Mouse (Mus musculus) testis, adult 2 months (tissue): ENCODE data around the gene Mrc1. TPM values are rescaled to one million over a fixed set of nuclear protein-coding genes. Genes with fewer than 3 reads are reported as not detected.

Experiments used
- H3K27ac ChIP-seq: fragments of 200-500 bp; 2 replicates; pipeline ENCODE4 v1.5.1; 2012; ENCODE audit warnings: low read depth, low read length; ENCODE audit not compliant: control insufficient read depth, insufficient read depth
- H3K27me3 ChIP-seq: fragments of 200-500 bp; 2 replicates; pipeline ENCODE4 v1.6.1; 2012; ENCODE audit warnings: mild to moderate bottlenecking, low read length, moderate library complexity; ENCODE audit not compliant: control insufficient read depth, insufficient read depth
- H3K36me3 ChIP-seq: fragments of 200-500 bp; 2 replicates; pipeline ENCODE4 v1.6.1; 2012; ENCODE audit warnings: mild to moderate bottlenecking, low read length; ENCODE audit not compliant: control insufficient read depth, insufficient read depth
- H3K4me1 ChIP-seq: fragments of 200-500 bp; 2 replicates; pipeline ENCODE4 v1.6.1; 2012; ENCODE audit warnings: low read length; ENCODE audit not compliant: control insufficient read depth, insufficient read depth
- H3K4me3 ChIP-seq: fragments of 200-500 bp; 2 replicates; pipeline ENCODE4 v1.5.1; 2012; ENCODE audit warnings: low read depth, mild to moderate bottlenecking, low read length, moderate library complexity, mixed read lengths; ENCODE audit not compliant: control insufficient read depth
- CTCF ChIP-seq: fragments of 200-500 bp; IDR thresholded peaks from 2 replicates; pipeline ENCODE4 v1.5.1; 2012; ENCODE audit warnings: low read depth, mild to moderate bottlenecking, inconsistent platforms, low read length, moderate library complexity; ENCODE audit not compliant: control insufficient read depth, insufficient read depth, insufficient replicate concordance
- POLR2A ChIP-seq: fragments of 200-500 bp; IDR thresholded peaks from 2 replicates; pipeline ENCODE4 v1.6.1; 2012; ENCODE audit warnings: low read depth, mild to moderate bottlenecking, inconsistent platforms, low read length, moderate library complexity; ENCODE audit not compliant: control insufficient read depth
- polyA plus RNA-seq: library from polyadenylated mRNA; depleted of rRNA; stranded (reverse); fragments of >200 nt; gene quantifications from 2 replicates; pipeline ENCODE4 v1.2.3, GENCODE M21; 2012

The Mrc1 gene
- polyA plus RNA-seq, 1 experiment, result 5.1 TPM

DNA sequence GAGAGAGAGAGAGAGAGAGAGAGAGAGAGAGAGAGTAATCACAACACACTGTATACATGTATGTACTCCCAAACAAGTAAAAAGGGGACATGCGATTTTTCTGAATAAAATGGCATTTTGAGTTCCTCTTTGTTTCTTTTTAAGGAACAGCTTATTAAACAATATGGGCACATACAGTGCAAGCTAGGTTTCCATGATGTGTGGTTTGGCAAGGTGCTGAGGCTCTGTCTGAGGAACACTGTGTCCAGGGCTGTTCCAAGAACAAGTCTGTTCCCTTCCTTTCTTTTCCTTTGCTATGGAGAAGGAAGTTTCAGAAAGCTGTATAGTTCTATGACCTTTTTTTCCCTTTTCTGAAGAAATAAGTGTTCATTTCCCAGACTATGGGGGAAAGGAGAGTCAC lies 24.9 kb upstream of the Mrc1 start:
- H3K4me1 ChIP-seq, result no peaks in the 10 kb centered on the region; the same call in 1 of the 2 replicates
- no peaks in the 10 kb centered on the region for H3K27me3 ChIP-seq
- H3K36me3 ChIP-seq, result no peaks in the 10 kb centered on the region
- TF ChIP-seq POLR2A (no peak), CTCF (no peak)
- peak overlapping the region; percentile 53; the same call in 1 of the 2 replicates for H3K27ac ChIP-seq
- no peak overlapping the region for H3K4me3 ChIP-seq

DNA sequence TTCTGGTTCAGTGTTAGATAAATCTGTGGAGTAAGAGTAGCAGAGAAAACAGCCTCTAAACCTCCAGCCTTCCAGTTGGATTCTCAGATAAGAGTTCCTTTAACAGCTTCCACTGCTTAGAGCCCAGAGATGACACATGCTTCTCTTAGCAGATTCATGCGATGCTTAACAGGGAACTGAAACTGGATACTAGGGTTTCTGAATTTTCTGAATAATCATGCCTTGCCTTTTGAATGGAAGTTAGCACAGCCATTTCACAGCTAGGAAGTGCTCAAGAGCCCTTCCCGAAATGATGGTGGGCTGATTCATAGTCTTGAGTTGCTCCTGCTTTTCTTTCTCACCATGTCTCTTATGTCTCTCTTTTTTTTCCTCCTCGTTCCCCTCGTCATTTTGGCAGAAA lies 22.4 kb upstream of the Mrc1 start:
- H3K27me3 ChIP-seq, result no peaks in the 10 kb centered on the region
- no peaks in the 10 kb centered on the region; the same call in 1 of the 2 replicates for H3K4me1 ChIP-seq
- TF ChIP-seq CTCF (no peak), POLR2A (no peak)
- no peak overlapping the region for H3K4me3 ChIP-seq
- H3K36me3 ChIP-seq, result no peaks in the 10 kb centered on the region
- H3K27ac ChIP-seq, result no peak overlapping the region

DNA sequence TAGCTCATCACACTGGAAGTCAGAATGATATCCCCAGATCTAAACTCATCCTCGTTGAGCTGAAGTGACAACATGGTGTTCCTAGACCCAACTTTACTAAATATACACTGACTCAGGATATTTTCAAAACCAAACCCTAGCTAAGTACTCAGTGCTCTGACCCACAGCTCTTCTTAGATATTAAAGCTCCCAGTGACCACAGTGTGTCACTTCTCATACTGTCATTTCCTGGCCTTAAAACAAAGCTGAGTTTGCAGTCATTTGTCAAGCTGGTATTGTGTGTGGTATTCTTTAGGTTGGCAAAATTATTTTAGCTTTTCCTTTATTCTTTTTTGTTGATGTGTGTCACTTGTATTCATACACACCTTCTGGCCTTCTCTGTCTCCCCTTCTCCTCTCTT lies 18.5 kb upstream of the Mrc1 start:
- TF ChIP-seq CTCF, result no peak
- TF ChIP-seq POLR2A, result no peak
- H3K27ac ChIP-seq, result no peak overlapping the region
- H3K27me3 ChIP-seq, result no peaks in the 10 kb centered on the region
- H3K36me3 ChIP-seq, result no peaks in the 10 kb centered on the region
- H3K4me1 ChIP-seq, result no peaks in the 10 kb centered on the region
- H3K4me3 ChIP-seq, result no peak overlapping the region

DNA sequence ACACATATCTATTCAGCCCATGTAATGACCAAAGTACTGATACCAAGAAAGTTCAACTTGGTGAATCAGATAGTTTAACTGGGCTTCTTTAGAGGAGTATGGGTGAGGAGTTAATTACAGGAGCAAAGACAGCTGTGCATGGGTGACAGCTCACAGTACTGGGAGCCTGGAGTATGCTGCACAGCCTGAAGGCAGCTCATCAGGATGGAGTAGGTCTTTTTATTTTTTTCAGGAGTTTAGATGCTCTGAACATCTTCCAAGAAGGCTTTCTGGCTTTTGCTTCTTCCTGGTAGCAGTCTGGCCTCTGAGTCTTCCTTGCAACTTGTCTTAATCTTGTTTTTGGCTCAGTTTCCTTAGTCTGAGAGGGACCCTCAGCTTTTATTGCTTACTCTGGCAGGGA lies 17.6 kb upstream of the Mrc1 start:
- no peak for TF ChIP-seq POLR2A
- TF ChIP-seq CTCF, result no peak
- Histone ChIP-seq H3K27ac (no peak overlapping the region), H3K4me1 (no peaks in the 10 kb centered on the region), H3K36me3 (no peaks in the 10 kb centered on the region), H3K4me3 (no peak overlapping the region), H3K27me3 (no peaks in the 10 kb centered on the region)

DNA sequence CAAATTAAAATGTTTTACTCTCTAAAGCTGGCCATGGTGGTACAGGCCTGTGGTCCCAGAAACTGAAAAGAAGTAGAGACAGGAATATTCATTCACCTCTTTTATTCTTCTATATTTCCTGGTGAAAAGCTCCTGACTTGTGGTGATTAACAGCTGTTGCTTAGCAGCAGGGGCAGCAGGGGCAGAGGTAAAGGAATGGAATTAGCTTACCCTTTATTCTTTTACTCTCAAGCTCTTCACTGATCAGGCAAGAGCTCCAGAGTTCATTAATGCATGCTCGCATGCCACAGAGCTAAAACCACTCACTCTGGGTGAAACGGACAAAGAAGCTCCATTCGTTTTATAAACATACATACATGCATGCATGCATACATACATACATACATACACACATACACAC lies 14.4 kb upstream of the Mrc1 start:
- no peak overlapping the region for H3K4me3 ChIP-seq
- H3K36me3 ChIP-seq, result no peaks in the 10 kb centered on the region
- no peaks in the 10 kb centered on the region for H3K27me3 ChIP-seq
- TF ChIP-seq CTCF, result no peak
- TF ChIP-seq POLR2A, result no peak
- H3K27ac ChIP-seq, result no peak overlapping the region
- 0 out of 2 replicates have a peak, but pooled peaks cover 2% of the 10 kb centered on the region for H3K4me1 ChIP-seq

DNA sequence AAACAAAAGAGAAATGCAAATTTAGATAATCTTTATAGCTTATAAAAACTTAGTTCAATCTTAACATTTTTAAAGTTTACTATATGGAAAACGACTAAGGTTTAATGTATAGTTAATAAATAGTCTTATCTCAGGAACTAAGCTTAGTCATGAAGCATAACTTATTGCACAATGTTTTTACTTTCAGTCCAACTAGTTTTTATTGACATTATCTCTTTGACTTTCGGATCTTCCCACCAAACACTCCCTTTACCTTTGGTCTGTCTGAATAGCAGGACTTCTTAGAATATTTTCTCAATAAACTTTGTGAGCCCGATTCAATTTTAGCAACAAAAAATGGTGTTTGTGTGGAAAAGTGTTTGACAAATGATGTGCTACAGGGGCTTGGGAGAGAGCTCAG lies 12.5 kb upstream of the Mrc1 start:
- Histone ChIP-seq H3K4me3 (no peak overlapping the region), H3K36me3 (no peaks in the 10 kb centered on the region), H3K4me1 (0 out of 2 replicates have a peak, but pooled peaks cover 2% of the 10 kb centered on the region), H3K27ac (no peak overlapping the region), H3K27me3 (no peaks in the 10 kb centered on the region)
- no peak for TF ChIP-seq POLR2A
- TF ChIP-seq CTCF, result no peak

DNA sequence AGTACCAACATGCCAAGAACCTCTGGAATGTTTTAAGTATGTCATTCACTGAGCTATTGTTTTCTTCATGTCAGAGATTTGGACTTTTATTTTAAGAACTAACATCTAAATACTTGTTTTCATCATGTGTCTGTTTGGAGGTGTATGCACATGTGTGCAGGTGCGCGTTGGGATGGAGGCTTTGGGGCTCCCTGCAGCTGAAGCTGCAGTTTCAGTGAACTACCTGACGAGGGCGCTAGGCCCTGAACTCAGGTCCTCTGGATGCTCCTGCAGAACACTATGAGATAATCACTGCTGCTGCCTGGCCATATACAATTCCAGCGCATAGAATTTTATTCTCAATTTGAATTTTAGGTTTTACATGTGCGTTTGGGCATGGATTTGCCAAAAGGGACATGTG lies 11.1 kb upstream of the Mrc1 start:
- TF ChIP-seq CTCF (peak; percentile 89; the same call in 1 of the 2 replicates), POLR2A (no peak)
- Histone ChIP-seq H3K27ac (no peak overlapping the region), H3K36me3 (no peaks in the 10 kb centered on the region), H3K4me3 (no peak overlapping the region), H3K27me3 (no peaks in the 10 kb centered on the region), H3K4me1 (0 out of 2 replicates have a peak, but pooled peaks cover 2% of the 10 kb centered on the region)

DNA sequence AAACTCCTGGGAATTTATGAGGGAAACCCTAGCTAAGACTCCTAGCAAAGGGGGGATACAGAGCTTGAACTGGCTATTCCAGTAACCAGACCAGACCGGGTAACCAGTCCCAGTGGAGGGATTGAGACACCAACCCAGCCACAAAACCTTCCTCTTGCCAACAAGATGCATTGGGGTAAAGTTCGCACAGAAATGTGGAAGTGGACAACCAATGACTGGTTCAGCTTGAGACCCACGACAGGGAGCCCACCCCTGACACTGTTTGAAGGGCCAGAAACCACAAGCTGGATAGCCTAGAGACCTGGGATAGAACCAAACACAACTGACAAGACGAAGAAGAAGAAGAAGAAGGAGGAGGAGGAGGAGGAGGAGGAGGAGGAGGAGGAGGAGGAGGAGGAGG lies 4.8 kb upstream of the Mrc1 start:
- TF ChIP-seq POLR2A, result no peak
- no peak for TF ChIP-seq CTCF
- Histone ChIP-seq H3K27me3 (no peaks in the 10 kb centered on the region), H3K36me3 (no peaks in the 10 kb centered on the region), H3K4me1 (no peaks in the 10 kb centered on the region), H3K4me3 (no peak overlapping the region), H3K27ac (no peak overlapping the region)

DNA sequence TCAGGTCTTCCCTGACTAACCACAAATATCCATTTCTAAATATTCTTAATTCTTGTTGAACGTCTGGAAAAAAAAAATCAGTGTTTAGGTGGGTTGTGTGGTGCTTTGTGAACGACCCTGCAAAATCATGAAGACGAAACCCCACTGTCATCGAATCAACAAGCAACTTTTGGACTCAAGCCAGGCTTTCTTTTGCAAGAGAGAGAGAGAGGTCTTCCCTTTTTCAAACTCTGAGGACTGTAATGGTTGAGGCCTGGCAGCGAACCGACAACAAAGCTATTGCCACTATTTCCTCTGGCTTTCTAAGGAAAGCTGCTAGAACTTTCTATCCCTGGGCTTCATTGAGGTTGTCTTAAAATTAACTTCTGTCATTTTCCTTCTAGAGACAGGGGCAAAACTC lies 697 bp upstream of the Mrc1 start:
- no peak for TF ChIP-seq CTCF
- TF ChIP-seq POLR2A, result no peak
- no peaks in the 10 kb centered on the region for H3K36me3 ChIP-seq
- 0 out of 2 replicates have a peak, but pooled peaks cover 2% of the 10 kb centered on the region for H3K4me1 ChIP-seq
- H3K27me3 ChIP-seq, result no peaks in the 10 kb centered on the region
- peak overlapping the region; percentile 19 for H3K27ac ChIP-seq
- H3K4me3 ChIP-seq, result no peak overlapping the region
